Mouse (Mus musculus) layer of hippocampus, adult 8-10 months (tissue): Measurements from ENCODE around the gene Olfr552. TPM values are rescaled to one million over a fixed set of nuclear protein-coding genes. Genes with fewer than 3 reads are reported as not detected.
"Not testable (repeated sequence)": the region's sequence is repeated elsewhere in the genome, so short reads cannot be mapped to it uniquely, and the experiment has no call there.

Experiments used
- DNase-seq, 2 experiments: peaks; one replicate each; pipeline ENCODE4 v3.0.0; 2022; ENCODE audit warnings: low spot score in 2 of 2
- total RNA-seq, 4 experiments: library from RNA; stranded (reverse); gene quantifications; 2 replicates each; pipeline ENCODE4 v1.2.4; 2022

The Olfr552 gene
- under 1 TPM; 0.14 to 0.33 (median 0.18) TPM for total RNA-seq

GRCm38 (mm10) chr7:102597378-102598031 is at the start of gene Olfr552:
Olfr552 (plus strand) TSS chr7:102597770.
- DNase-seq: no peak

- no peak for DNase-seq
These were observed 48.0 kb upstream of the Olfr552 start, which contains the start of gene Olfr549 for GRCm38 (mm10) chr7:102549570-102549969. Olfr549 (plus strand) TSS chr7:102549870.

GRCm38 (mm10) chr7:102553279-102553678 is 44.3 kb upstream of the Olfr552 start:
- no peak for DNase-seq

GRCm38 (mm10) chr7:102564999-102565997 is 32.3 kb upstream of the Olfr552 start, which contains the start of gene Trim21:
Trim21 (minus strand) TSS chr7:102565486.
- peak; percentile 34 to 38 for DNase-seq

GRCm38 (mm10) chr7:102566219-102566618 is 31.4 kb upstream of the Olfr552 start:
- no peak for DNase-seq

GRCm38 (mm10) chr7:102571142-102571541 is 26.4 kb upstream of the Olfr552 start, which contains the start of gene Olfr550:
Olfr550 (plus strand) TSS chr7:102571442.
- DNase-seq: no peak

GRCm38 (mm10) chr7:102573174-102573830 is 24.3 kb upstream of the Olfr552 start:
- no peak for DNase-seq

GRCm38 (mm10) chr7:102575998-102576397 is 21.6 kb upstream of the Olfr552 start:
- no peak for DNase-seq

GRCm38 (mm10) chr7:102591786-102592185 is 5.8 kb upstream of the Olfr552 start, which contains the start of gene Olfr551:
Olfr551 (minus strand) TSS chr7:102591886.
- DNase-seq: no peak

- DNase-seq: no peak
These were observed 20.5 kb downstream of the Olfr552 start, which contains the start of gene Olfr553 for GRCm38 (mm10) chr7:102618118-102618517. Olfr553 (minus strand) TSS chr7:102618218.

- DNase-seq: no peak
These were observed 22.0 kb downstream of the Olfr552 start for GRCm38 (mm10) chr7:102619608-102620007.

- DNase-seq: not testable (repeated sequence)
These were observed 22.8 kb downstream of the Olfr552 start for GRCm38 (mm10) chr7:102620368-102620767.

- peak in 1 of 2 experiments; percentile 19 for DNase-seq
These were observed 39.1 kb downstream of the Olfr552 start for GRCm38 (mm10) chr7:102636665-102637064.

GRCm38 (mm10) chr7:102638132-102638531 is 40.6 kb downstream of the Olfr552 start, which contains the start of gene Olfr554:
Olfr554 (plus strand) TSS chr7:102638432.
- DNase-seq: no peak

- not testable (repeated sequence) for DNase-seq
These were observed 47.4 kb downstream of the Olfr552 start for GRCm38 (mm10) chr7:102644945-102645344.

Other genes with a start within 250 kb of the Olfr552 start
- gene Rrm1, start 156.1 kb upstream of the Olfr552 start, total RNA-seq: 10 to 100 TPM; 10.7 to 12.0 (median 11.5) TPM
- gene Olfr543, start 116.1 kb upstream of the Olfr552 start, total RNA-seq: not detected
- not detected for gene Olfr544, start 109.5 kb upstream of the Olfr552 start, total RNA-seq
- not detected for gene Olfr545, start 98.2 kb upstream of the Olfr552 start, total RNA-seq
- gene Olfr547, start 63.0 kb upstream of the Olfr552 start, total RNA-seq: not detected
- not detected for gene Olfr548-ps1, start 56.9 kb upstream of the Olfr552 start, total RNA-seq
- gene Olfr549, start 47.9 kb upstream of the Olfr552 start, total RNA-seq: not detected
- gene Trim21, start 32.3 kb upstream of the Olfr552 start, total RNA-seq: 1 to 10 TPM; 3.5 to 5.9 (median 4.8) TPM
- gene Olfr550, start 26.3 kb upstream of the Olfr552 start, total RNA-seq: 1 to 10 TPM; 1.3 to 3.4 (median 2.2) TPM
- gene Olfr551, start 5.9 kb upstream of the Olfr552 start, total RNA-seq: not detected
- not detected for gene Olfr553, start 20.4 kb downstream of the Olfr552 start, total RNA-seq
- gene Olfr554, start 40.7 kb downstream of the Olfr552 start, total RNA-seq: under 1 TPM in 1 of 4 experiments, not detected in 3; 0.24 TPM
- gene Olfr555, start 61.1 kb downstream of the Olfr552 start, total RNA-seq: not detected
- under 1 TPM in 1 of 4 experiments, not detected in 3; 0.19 TPM for gene Olfr556, start 67.1 kb downstream of the Olfr552 start, total RNA-seq
- 1 to 10 TPM; 6.8 to 8.6 (median 8.0) TPM for gene Trim68, start 89.6 kb downstream of the Olfr552 start, total RNA-seq
- under 1 TPM; 0.12 to 0.85 (median 0.17) TPM for gene Olfr557, start 98.1 kb downstream of the Olfr552 start, total RNA-seq
- gene Olfr558, start 104.4 kb downstream of the Olfr552 start, total RNA-seq: under 1 TPM; 0.31 to 0.49 (median 0.39) TPM
- not detected for gene Olfr33, start 121.3 kb downstream of the Olfr552 start, total RNA-seq
- not detected for gene Olfr559, start 129.7 kb downstream of the Olfr552 start, total RNA-seq
- not detected for gene Olfr560, start 161.6 kb downstream of the Olfr552 start, total RNA-seq
- under 1 TPM in 3 of 4 experiments, not detected in 1; 0.13 to 0.37 (median 0.16) TPM for gene Olfr78, start 161.7 kb downstream of the Olfr552 start, total RNA-seq
- gene Olfr561, start 173.5 kb downstream of the Olfr552 start, total RNA-seq: not detected
- gene Olfr564, start 205.7 kb downstream of the Olfr552 start, total RNA-seq: under 1 TPM in 3 of 4 experiments, not detected in 1; 0.40 to 0.68 (median 0.51) TPM